Mouse (Mus musculus) lung, postnatal 14 days (tissue): ENCODE results near the gene Arrdc5.
"Not testable (repeated sequence)": the region's sequence is repeated elsewhere in the genome, so short reads cannot be mapped to it uniquely, and the experiment has no call there.

Source experiments
- DNase-seq: peaks from one replicate; pipeline ENCODE4 v3.0.0; 2021

Gene Arrdc5

DNA sequence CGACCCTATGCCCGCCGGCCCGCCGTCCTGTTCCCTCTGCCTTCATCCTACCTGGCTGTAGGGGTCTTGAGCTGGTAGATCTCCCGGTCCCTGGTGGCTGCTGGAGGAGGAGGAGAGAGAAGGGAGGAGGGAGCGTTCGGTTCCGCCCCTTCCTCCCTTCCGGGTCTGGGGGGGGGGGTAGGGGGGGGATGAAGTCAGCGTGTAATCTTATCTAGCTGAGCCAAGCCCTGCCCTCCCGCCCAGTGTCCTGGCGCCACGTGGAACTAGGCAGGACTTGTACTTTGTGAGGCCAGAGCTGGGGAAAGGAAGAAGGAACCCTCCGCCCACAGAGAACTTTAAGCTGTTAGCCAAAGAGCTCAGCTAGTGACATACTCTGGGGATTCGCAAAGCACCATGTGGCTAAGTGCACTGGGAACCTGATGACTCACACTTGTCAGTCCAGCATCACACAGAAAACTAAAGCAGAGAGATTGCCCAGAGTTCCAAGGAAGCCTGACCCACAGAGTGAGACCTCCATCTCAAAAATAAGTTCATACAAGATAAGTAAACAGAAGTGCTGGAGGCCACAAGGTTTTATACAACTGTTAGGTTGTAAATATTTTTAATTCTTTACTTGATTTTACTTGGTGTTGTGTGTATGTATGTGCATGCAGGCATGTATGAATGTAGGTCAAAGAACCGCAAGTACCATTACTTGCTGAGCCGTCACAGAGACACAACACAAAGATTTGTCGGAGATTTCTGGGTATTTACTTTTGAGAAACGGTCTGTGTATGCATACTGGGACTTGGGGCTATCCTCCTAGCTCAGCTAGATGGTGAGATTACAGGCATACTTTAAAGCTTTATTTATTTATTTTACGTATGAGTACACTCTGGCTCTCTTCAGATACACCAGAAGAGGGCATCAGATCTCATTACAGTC is 23.2 kb downstream of the Arrdc5 start, which contains the start of gene Ticam1:
Gene Ticam1, minus strand, starts transcription at position 144 of the 924 bp plus-strand sequence.
- DNase-seq, result peak; percentile 90

DNA sequence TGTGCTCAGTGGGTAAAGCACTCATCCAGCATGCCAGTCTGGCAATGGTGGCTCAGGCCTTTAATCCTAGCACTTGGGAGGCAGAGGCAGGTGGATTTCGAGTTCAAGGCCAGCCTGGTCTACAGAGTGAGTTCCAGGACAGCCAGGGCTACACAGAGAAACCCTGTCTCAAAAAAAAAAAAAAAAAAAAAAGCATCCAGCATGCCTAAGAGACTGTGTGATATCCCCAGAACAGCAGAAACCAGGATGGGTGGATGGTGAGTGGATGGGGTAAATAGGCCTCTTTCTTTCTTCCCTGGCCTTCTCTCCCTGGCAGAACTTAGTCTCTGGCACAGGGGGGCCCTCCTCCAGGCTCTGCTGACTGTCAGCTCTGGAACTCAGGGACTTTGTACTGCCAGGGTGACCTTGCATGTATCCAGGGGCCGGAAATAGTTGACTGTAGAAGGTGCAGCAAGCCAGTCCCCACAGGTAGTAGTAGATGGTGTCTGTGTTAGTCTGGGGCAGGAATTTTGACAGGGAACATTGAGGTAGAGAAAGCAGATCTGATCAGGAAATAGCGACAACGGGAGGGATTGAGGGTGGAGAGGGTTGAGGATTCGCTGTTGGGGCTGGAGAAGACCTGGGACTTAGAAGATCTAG is 24.1 kb downstream of the Arrdc5 start:
- DNase-seq, result no peak

DNA sequence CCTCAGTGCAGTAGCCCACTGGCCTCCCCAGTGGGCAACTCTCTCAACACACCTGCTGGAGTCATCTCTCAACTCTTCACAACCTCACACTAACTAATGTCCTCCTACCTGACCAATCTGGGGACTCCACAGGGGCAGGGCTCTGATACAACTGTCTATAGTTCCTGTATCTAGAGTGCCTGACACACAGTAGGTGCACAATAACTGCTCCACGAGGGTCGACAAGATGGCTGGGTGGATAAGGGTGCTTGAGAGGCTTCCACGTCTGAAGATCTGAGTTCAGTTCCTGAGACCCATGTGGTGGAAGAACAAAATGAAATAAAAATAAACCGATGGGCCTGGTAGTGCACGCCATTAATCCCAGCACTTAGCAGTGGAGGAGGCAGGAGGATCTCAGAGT is 26.1 kb downstream of the Arrdc5 start:
- DNase-seq, result no peak

DNA sequence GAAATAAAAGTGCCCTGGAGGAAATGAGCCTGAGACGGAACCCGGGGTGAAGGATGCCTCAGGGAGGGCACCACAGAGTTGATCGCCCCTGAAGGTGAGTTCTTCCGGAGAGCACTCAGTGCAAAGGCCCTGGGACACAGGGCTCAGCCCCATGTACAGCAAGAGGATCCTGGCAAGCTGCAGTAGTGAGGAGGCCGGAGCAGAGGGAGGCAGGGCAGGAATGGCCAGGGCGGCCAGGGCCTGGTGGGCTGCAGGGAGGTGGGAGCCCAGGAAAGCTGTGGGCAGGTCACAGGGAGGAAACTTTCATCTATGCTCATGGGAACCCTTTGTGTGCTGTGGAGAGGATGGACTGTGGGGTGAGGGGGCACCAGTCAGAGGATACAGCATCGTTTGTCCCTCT is 26.6 kb downstream of the Arrdc5 start:
- DNase-seq, result no peak

DNA sequence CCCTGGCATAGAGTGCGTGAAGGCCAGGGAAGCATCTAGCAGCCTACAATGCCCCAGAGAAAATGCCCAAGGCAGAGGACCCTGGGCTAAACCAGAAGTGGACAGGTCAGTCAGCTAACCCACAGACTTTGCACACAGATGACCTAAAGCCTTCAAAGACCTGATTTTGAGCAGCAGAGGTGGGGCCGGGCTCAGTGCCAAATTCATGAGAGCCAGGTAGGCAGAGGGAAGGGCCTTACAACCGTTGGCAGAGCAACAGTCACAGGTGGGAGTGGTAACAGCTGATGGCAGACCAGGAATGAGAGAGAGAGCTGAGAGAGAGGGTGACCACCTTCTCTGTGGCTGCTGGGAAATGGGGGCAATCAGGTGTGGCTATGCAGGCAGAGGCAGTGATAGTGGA is 27.4 kb downstream of the Arrdc5 start:
- peak; percentile 63 for DNase-seq

DNA sequence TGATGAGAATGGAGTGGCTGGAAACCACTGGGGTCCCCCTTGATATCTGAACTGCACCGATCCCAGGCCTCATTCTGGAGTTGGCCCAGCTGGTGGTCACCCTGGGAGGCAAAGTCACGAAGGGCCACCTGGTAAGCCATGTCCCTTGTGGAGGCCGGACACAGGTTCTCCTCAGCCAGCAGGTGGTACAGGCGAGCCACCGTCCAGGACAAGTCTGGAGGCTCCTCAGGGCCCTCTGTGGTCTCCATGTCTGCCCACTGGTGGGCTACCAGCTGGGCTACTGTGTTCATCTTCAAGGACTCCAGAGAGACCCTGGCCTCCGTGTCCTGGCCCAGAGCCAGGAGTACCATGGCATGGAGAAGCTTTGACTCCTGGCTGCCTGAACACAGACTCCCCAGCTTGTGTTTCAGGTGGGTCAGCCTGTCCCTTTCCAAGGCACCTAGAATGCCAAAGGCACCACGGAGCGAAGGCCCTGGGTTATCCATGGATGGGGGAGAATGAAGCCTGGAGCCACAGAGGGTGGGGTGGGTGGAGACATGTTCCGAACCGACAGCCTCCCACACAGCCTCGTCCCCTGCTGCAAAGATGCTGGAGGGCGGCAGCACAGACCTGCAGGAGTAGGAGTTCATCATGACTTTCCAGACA is 28.4 kb downstream of the Arrdc5 start:
- no peak for DNase-seq

DNA sequence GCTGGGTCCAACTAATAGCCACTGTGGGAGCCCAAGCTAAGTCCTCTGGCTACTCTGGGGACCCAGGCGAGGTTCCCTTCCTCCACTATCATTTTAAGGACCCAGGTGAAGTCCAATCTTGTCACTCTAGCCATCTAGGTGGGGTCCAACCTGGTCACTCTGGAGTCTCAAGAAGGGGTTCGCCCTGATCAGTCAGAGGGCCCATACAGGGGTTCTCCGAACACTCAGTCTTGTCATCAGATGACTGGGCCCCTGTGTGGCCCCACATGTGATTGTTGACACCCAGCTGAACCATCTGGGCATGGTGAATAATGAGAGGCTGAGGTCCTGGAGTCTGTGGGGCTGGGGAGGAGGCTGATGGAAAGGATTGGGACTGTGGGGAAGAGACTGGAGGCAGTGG is 30.3 kb downstream of the Arrdc5 start:
- DNase-seq, result no peak

DNA sequence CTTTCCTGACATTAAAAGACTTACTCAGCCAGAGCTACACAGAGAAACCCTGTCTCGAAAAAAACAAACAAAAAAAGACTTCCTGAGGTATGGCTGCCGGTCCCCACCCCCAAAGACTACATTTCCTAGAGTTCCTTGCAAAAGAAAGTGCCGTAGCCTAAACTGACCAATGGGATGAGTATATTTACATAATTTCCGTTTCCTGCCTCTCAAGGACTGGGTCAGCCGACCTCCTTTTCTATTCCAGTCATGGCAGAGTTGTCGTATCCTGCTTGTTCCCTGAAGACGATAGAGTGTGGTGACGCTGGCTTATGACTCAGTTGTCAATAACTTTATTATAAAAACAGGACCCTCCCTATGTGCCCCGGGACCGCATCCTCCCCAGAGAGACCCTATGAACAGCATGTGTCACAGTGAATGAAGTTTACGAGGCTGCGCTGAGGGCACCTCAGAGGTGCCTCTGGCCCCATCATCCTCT is 30.9 kb downstream of the Arrdc5 start:
- DNase-seq, result peak; percentile 68

DNA sequence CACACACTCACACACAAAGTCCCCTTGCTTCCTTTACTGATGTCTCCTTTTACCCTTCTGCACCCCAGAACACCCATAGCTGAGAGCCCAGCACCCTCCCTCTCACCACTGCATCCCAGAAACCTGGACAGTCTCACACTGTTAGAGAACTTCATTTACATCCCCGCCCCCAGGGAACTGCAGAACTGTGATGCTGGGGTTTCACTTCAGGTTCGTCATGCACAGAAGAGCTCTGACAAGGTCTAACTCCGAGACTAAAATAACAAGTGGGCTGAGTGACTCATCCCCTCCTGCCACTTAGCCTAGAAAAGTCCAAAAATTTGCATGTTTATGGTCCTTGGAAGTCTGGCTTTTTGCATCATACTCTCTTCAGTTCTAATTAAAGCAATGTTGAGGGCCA is 33.8 kb downstream of the Arrdc5 start:
- no peak for DNase-seq

DNA sequence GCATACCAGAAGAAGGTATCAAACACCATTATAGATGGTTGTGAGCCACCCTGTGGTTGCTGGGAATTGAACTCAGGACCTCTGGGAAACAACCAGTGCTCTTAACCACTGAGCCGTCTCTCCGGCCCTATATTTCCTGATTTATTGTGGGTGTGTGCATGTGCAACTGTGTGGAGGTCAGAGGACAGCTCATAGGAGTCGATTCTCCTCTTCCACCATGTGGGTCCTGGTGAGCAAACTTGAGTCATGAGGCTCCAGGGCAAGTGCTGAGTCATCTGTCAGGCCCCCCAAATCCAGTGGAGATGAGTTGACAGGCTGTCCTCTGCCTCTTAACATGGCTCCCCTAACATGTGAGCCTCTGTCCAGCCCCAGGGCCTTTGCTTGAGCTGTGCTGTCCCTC is 34.2 kb downstream of the Arrdc5 start:
- no peak for DNase-seq

DNA sequence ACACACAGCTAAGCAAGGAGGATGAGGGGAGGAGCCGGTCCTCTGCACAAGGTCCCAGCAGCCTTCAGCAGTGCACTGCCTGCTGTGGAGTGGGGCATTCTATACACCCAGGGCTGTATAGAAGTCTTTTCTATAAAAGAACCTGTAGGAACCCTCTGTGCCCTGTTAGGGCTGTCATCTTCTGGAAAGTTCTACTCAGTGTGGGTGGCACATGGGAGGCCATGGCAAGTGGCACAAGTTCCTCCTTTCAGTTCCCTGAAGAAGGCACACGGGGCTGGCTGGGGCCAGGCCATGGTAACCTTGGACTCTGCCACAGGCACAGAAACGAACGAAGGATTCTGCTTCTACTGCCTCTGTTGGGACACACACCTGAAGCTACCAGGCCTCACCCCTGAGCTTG is 35.1 kb downstream of the Arrdc5 start:
- no peak for DNase-seq

DNA sequence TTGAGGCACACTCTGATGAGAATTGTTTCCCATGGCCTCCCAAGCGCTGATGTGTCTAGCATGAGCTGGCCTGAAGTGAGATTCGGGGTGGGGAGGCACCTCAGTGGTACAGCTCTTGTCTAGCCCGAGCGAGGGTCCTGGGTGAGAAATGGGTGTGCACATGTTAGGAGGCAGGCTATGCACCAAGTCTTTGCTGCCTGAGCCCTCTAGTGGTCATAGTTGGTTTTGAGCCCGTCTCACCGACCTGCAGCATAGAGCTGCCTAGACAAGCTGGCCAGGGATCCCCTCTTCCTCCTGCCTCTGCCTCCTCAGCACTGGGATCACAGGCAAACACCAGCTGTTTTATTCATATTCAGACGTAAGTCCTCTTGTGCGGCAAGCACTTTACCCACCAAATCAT is 36.1 kb downstream of the Arrdc5 start:
- DNase-seq, result peak; percentile 87

DNA sequence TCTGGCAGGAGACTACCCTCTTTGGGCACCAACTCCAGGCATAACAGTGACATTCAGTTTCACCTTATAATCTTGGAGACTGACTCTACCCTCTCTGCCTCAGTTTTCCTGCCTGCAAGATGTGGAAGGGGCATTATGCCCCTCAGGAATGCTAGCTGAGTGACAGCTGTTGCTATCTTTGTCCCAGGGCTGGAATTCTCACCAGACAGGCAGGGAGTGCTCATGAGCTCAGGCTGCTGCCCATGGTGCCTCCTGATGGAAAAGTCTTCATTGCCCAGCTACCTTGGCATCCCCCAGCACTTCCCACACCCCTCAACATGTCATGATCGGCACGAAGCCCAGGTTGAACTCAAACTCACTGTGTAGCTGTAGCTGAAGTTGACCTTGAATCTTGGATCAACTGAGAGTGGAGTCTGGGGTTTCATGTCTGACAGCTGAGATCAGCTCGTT is 37.4 kb downstream of the Arrdc5 start:
- DNase-seq, result no peak

DNA sequence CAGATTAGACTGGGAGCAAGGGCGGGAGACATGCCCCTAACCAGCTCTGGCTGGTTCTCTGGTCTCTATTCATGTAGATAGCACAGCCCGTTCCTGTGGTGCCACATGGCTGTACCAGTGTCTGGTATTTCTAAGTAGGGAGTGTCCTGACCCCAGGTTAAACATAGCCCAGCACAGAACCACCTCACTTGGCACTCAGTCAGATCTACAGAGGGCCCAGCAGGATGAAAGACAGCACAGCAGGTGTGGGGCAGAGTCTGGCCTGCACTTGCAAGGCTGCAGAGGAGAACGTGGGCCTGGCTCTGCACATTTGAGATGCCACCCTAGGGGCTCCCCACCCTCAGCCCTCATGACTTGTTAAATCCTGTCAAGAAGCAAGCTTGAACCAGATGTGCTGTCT is 38.9 kb downstream of the Arrdc5 start:
- DNase-seq, result no peak

DNA sequence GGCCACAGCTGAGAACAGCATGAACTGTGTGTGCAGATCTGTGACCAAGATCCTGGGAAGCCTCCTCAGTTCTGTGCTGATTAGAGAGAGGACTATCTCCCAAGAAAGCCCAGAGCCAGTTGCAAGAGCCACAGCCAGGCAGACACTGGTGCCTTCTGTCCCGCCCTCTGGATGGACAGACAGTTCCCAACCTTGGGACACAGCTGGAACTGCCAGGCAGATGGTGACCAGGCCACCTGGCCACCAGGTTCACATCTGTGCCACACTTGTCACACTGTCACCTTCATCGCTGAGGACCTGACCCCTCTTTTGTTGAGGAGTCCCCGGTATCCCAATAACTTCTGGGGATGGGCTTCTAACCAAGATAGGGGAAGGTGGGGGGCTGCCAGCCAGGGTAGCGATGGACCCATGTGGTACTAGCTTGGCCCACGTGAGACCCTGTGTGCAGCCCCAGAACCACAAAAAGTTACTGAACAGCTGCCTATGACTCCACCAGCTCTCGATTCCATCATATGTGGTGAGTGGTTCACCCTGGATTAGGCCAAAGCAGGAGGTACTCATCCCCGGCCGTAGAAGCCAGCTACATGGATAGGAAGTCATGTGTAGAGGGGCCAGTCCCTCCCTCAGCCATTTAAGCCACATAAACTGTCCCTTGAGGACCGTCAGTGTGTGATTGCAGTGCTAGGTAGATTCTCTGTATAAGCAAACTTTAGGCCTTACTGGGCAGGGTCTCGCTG is 40.6 kb downstream of the Arrdc5 start:
- no peak for DNase-seq

DNA sequence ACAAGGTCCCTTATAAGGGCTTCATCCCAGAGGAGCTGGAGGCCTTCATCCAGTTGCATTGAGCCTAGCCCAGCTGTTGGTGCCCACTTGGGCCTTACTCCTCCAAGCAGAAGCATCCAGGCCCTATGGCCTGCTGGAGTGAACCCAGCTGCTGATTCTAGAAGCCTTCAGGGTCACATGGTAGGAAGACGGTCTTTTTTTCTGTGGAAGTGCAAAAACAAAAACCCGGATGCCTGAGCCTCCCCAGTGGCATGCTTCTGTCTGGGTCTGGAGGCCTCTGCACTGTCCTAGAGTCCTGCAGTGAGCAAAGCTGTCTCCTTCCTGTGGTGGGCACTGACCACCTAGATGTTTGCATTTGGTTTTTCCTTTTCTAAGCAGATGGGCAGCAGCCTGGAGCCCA is 41.3 kb downstream of the Arrdc5 start:
- not testable (repeated sequence) for DNase-seq

DNA sequence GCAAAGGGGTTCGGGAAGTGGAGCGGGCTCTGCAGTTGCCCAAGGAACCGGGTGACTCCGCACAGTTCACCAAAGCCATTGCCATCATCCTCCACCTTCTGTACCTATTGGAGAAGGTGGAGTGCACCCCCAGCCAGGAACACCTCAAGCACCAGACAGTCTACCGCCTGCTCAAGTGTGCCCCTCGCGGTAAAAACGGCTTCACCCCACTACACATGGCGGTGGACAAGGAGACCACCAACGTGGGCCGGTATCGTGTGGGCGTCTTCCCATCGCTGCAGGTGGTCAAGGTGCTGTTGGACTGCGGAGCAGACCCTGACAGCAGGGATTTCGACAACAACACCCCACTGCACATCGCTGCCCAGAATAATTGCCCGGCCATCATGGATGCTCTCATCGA is 41.8 kb downstream of the Arrdc5 start:
- not testable (repeated sequence) for DNase-seq

DNA sequence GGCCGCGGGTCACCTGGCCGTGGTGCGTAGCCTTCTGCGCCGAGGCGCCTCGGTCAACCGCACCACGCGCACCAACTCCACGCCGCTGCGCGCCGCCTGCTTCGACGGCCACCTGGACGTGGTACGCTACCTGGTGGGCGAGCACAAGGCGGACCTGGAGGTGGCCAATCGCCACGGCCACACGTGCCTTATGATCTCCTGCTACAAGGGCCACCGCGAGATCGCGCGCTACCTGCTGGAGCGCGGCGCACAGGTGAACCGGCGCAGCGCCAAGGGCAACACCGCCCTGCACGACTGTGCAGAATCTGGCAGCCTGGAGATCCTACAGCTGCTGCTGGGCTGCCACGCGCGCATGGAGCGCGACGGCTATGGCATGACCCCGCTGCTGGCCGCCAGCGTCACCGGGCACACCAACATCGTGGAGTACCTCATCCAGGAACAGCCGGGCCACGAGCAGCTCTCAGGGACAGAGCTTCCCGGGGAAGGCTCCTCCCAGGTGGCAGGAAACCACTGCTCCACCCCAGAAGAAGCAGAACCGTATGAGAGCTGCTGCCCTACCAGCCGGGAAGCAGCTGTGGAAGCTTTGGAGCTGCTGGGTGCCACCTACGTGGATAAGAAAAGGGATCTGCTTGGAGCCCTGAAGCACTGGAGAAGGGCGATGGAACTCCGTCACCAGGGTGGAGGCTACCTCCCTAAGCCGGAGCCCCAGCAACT is 42.7 kb downstream of the Arrdc5 start:
- no peak for DNase-seq

DNA sequence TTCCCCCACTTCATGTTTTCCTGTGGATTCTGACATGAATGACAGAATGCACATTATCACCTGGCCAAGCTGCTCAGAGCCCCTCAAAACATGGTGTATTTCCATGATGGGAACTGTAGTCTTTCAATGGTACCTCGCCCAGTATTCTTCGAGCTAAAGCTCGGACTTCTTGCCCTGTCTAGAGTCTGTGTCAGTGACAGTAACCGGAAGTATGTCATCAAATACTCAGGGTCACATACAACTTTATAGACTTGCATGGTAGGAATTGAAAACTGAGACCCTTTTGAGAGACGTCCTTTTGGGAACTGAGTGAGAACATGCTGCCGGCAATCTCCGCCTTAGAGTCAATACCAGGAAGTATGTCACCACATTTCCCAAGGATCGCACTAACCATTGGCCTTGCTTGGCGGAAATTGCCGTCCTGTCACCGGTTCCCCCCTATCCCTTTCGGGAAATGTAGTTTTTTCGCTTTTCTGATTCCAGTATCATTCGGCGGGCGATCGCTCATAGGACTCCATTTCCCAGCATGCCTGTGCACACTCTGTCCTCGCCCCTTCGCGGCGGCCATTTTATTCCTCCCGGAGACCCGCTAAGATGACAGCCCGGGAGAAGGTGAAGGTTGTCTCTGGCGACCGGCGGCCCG is 43.7 kb downstream of the Arrdc5 start, which contains the start of gene Fem1a:
Gene Fem1a, plus strand, starts transcription at position 572 of the 643 bp plus-strand sequence.
- DNase-seq, result peak; percentile 90

DNA sequence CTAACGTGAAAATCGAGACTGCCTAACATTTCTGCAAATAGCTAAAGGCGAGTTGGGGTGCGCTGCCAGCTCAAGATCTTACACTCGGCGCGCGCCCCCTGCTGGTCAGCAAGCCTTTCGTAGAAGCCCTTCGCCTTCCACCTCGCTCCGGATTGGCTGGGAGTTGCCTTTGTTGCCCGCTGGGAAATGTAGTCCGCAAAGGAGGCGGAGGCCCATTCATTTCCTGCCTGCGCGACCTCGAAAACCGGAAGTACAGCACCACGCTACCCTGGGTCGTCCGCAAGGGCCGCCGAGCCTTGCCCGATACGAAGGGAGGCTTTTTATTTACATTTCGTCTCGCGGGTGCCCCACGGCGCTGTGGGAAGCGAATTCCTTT is 44.2 kb downstream of the Arrdc5 start:
- peak; percentile 100 for DNase-seq

DNA sequence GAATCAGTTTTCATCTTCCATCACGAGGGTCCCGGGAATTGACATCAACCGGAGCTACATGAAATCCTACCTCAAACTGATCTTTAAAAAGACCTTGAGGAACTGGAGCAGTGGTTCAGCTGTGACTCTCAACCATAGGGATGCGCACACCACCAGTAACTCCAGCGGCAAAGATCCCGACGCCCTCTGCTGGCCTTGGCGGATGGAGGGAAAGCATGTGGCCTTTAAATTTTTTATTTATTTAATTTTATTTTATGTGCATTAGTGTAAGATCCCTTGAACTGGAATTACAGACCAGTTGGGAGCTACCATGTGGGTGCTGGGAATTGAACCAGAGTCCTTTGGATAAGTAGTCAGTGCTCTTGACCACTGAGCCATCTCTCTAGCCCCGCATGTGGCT is 44.7 kb downstream of the Arrdc5 start:
- no peak for DNase-seq

DNA sequence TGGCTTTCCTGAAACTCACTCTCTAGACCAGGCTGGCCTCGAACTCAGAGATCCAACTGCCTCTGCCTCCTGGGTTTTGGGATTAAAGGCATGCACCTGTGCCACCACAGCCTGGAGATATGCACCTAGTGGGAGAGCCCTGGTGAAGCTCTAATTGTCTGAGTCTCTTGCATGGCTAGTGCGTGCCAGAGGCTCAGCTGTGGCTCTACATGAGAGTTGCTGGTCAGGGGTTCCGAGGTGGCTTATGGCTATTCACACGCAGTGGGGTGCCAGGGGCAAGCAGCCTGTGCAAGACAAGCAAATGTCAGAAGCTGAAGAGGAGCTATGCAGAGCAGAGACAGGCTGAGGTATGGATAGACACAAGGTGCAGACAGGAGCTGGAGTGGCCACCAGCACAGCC is 45.4 kb downstream of the Arrdc5 start:
- DNase-seq, result no peak
